Mouse (Mus musculus): ENCODE data around the gene Slc38a3. TPM values are rescaled to one million over a fixed set of nuclear protein-coding genes. Genes with fewer than 3 reads are reported as not detected.

Slc38a3 gene
- polyA plus RNA-seq (2012; rRNA removed) = 10.6 and 13.9 TPM in 2 replicates

- Histone ChIP-seq H3K36me3 (ENCODE audit: control insufficient read depth, insufficient read depth, low read length) (no peaks in the 10 kb centered on the region), H3K27ac (ENCODE audit: insufficient read depth, low read length) (no peak within 1 kb of the TSS)
These were observed at the start of gene Slc38a3 for GRCm38 (mm10) chr9:107669480-107669945. TSS of gene Slc38a3 (minus strand) at chr9:107669530.

DNA sequence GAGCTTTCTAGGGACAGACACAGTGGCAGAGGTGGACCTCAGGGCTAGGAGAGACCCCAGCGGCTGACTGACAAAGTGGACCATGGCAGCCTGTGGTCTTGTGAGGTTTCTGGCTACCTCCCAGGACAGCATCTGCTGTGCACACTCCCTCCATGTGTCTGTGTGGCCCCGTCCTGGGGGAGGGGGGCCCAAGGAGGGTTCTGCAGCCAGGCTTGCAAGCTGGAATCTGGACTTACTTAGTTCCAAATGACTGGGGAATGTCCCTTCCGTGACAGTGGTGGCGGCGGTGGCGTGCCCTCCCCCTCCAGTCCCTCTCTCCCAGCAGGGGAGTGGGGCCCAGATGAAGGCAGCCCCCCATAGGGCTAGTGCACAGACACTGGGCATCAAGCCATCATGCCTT, 47.6 kb upstream of the Slc38a3 start:
- no peaks in the 10 kb centered on the region for H3K36me3 ChIP-seq (ENCODE audit: control insufficient read depth, insufficient read depth, low read length)
- H3K4me1 ChIP-seq (ENCODE audit: control insufficient read depth, insufficient read depth, insufficient read length) = no peaks in the 10 kb centered on the region
- TF ChIP-seq POLR2A (IDR thresholded peaks at IDR 0.05; ENCODE audit: low read depth, low read length) (no peak), CTCF (IDR thresholded peaks at IDR 0.05; ENCODE audit: extremely low read depth, insufficient read depth, insufficient read length, insufficient replicate concordance) (no peak)
- WGBS = 96% methylated on average over 6 of the region's 6 CpGs
- H3K4me3 ChIP-seq (ENCODE audit: extremely low read depth, insufficient read depth, insufficient read length) = no peak overlapping the region
- H3K27ac ChIP-seq (ENCODE audit: insufficient read depth, low read length) = no peak overlapping the region
- DNase-seq (ENCODE audit: low read depth in 1 of 2, low spot score in 2 of 2) = no peak
- H3K27me3 ChIP-seq (ENCODE audit: control insufficient read depth, insufficient read depth, low read length) = no peaks in the 10 kb centered on the region

More at GRCm38 (mm10) chr9:107669480-107669945, at the start of gene Slc38a3:
- H3K4me3 ChIP-seq (ENCODE audit: extremely low read depth, insufficient read depth, insufficient read length) = no peak within 1 kb of the TSS
- TF ChIP-seq POLR2A (IDR thresholded peaks at IDR 0.05; ENCODE audit: low read depth, low read length) (no peak), CTCF (IDR thresholded peaks at IDR 0.05; ENCODE audit: extremely low read depth, insufficient read depth, insufficient read length, insufficient replicate concordance) (no peak)
- peaks cover 15% of the 10 kb centered on the region for H3K27me3 ChIP-seq (ENCODE audit: control insufficient read depth, insufficient read depth, low read length)
- no peaks in the 10 kb centered on the region; the same call in 1 of the 2 replicates for H3K4me1 ChIP-seq (ENCODE audit: control insufficient read depth, insufficient read depth, insufficient read length)
- DNase-seq (ENCODE audit: low read depth in 1 of 2, low spot score in 2 of 2) = no peak
- 87% methylated on average over 9 of the region's 9 CpGs for WGBS

DNA sequence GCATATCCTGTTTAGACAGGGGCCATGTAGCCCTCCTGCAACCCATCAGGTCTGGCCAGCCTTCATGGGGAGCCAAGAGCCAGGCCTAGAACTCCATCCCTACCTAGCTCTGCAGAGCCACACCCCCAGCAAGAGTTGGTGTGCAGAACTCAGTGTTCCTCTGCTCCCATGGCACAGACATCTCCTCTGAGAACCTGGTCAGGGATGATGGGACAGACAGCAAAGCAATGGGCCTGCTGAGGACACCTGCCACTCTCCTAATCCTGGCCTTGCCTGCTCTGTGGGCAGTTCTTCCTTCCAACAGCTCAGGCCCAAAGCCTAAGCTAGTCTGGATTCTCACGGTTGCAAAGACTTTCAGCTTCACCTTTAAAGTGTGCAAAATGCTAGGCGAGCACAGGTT, 46.3 kb upstream of the Slc38a3 start:
- DNase-seq (ENCODE audit: low read depth in 1 of 2, low spot score in 2 of 2) = no peak
- H3K36me3 ChIP-seq (ENCODE audit: control insufficient read depth, insufficient read depth, low read length) = no peaks in the 10 kb centered on the region
- H3K4me3 ChIP-seq (ENCODE audit: extremely low read depth, insufficient read depth, insufficient read length) = no peak overlapping the region
- TF ChIP-seq CTCF (IDR thresholded peaks at IDR 0.05; ENCODE audit: extremely low read depth, insufficient read depth, insufficient read length, insufficient replicate concordance) (no peak), POLR2A (IDR thresholded peaks at IDR 0.05; ENCODE audit: low read depth, low read length) (no peak)
- no peak overlapping the region for H3K27ac ChIP-seq (ENCODE audit: insufficient read depth, low read length)
- H3K27me3 ChIP-seq (ENCODE audit: control insufficient read depth, insufficient read depth, low read length) = no peaks in the 10 kb centered on the region
- 84% methylated on average over 2 of the region's 2 CpGs for WGBS
- no peaks in the 10 kb centered on the region for H3K4me1 ChIP-seq (ENCODE audit: control insufficient read depth, insufficient read depth, insufficient read length)

GRCm38 (mm10) chr9:107714221-107714952, 45.1 kb upstream of the Slc38a3 start:
- DNase-seq (ENCODE audit: low read depth in 1 of 2, low spot score in 2 of 2) = no peak
- 59% methylated on average over 12 of the region's 12 CpGs for WGBS
- no peak for TF ChIP-seq CTCF (IDR thresholded peaks at IDR 0.05; ENCODE audit: extremely low read depth, insufficient read depth, insufficient read length, insufficient replicate concordance)
- TF ChIP-seq POLR2A (IDR thresholded peaks at IDR 0.05; ENCODE audit: low read depth, low read length) = no peak
- peaks cover 3% of the 10 kb centered on the region for H3K4me1 ChIP-seq (ENCODE audit: control insufficient read depth, insufficient read depth, insufficient read length)
- no peak overlapping the region for H3K27ac ChIP-seq (ENCODE audit: insufficient read depth, low read length)
- H3K27me3 ChIP-seq (ENCODE audit: control insufficient read depth, insufficient read depth, low read length) = peaks cover 6% of the 10 kb centered on the region
- no peak overlapping the region for H3K4me3 ChIP-seq (ENCODE audit: extremely low read depth, insufficient read depth, insufficient read length)
- no peaks in the 10 kb centered on the region for H3K36me3 ChIP-seq (ENCODE audit: control insufficient read depth, insufficient read depth, low read length)

GRCm38 (mm10) chr9:107709697-107710483, 40.6 kb upstream of the Slc38a3 start, which contains the start of gene Sema3f:
TSS of gene Sema3f (minus strand) at chr9:107710475.
- H3K4me1 ChIP-seq (ENCODE audit: control insufficient read depth, insufficient read depth, insufficient read length) = peaks cover 6% of the 10 kb centered on the region
- peak within 1 kb of the TSS; percentile 13; the same call in 1 of the 2 replicates for H3K27ac ChIP-seq (ENCODE audit: insufficient read depth, low read length)
- no peaks in the 10 kb centered on the region for H3K36me3 ChIP-seq (ENCODE audit: control insufficient read depth, insufficient read depth, low read length)
- peaks cover 15% of the 10 kb centered on the region for H3K27me3 ChIP-seq (ENCODE audit: control insufficient read depth, insufficient read depth, low read length)
- 2% methylated on average over 71 of the region's 86 CpGs for WGBS
- TF ChIP-seq POLR2A (IDR thresholded peaks at IDR 0.05; ENCODE audit: low read depth, low read length) = no peak
- no peak for TF ChIP-seq CTCF (IDR thresholded peaks at IDR 0.05; ENCODE audit: extremely low read depth, insufficient read depth, insufficient read length, insufficient replicate concordance)
- DNase-seq (ENCODE audit: low read depth in 1 of 2, low spot score in 2 of 2) = peak; percentile 33 to 57
- H3K4me3 ChIP-seq (ENCODE audit: extremely low read depth, insufficient read depth, insufficient read length) = peak within 1 kb of the TSS; percentile 61; the same call in 1 of the 2 replicates

DNA sequence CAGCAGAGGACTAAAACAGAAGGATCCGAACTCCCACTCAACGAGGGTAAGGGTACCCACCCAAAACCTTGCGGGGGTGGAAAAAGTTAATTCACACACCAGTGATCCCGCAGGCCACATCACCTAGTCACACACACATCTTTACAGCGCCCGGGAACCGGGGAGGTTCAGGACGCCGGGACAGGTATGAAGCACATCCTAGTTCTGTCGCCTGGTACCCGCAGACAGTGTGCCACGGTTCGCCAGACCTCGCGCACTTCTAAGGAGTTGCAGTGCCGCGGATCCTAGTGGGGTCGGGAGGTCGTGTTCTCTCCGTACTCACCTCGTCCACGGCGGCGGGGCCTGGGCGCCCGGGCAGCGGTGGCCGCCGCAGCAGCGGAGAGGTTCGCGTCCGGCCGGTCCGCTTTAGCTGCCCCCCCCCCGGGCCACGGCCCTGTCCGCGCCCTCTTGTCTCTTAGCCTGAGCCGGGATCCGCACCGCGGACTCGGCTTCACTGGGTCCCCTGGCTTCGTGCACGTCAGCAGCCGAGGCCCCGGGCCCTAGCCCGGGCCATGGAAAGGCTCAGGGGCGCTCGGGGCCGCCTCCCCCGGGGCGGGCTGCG, 39.9 kb upstream of the Slc38a3 start:
- WGBS = under 1% methylated on average over 55 of the region's 55 CpGs
- TF ChIP-seq CTCF (IDR thresholded peaks at IDR 0.05; ENCODE audit: extremely low read depth, insufficient read depth, insufficient read length, insufficient replicate concordance) (no peak), POLR2A (IDR thresholded peaks at IDR 0.05; ENCODE audit: low read depth, low read length) (no peak)
- DNase-seq (ENCODE audit: low read depth in 1 of 2, low spot score in 2 of 2) = no peak
- H3K27me3 ChIP-seq (ENCODE audit: control insufficient read depth, insufficient read depth, low read length) = peaks cover 15% of the 10 kb centered on the region
- peak overlapping the region; percentile 13; the same call in 1 of the 2 replicates for H3K27ac ChIP-seq (ENCODE audit: insufficient read depth, low read length)
- H3K4me1 ChIP-seq (ENCODE audit: control insufficient read depth, insufficient read depth, insufficient read length) = peaks cover 6% of the 10 kb centered on the region
- no peaks in the 10 kb centered on the region for H3K36me3 ChIP-seq (ENCODE audit: control insufficient read depth, insufficient read depth, low read length)
- H3K4me3 ChIP-seq (ENCODE audit: extremely low read depth, insufficient read depth, insufficient read length) = peak overlapping the region; percentile 61

All from spleen, adult 2 months (tissue).